Mouse (Mus musculus) small intestine, adult 2 months (tissue): Measurements from ENCODE around the gene Ankrd65.

ENCODE experiments used
- CTCF ChIP-seq: fragments of 200-500 bp; IDR thresholded peaks from 2 replicates; pipeline ENCODE4 v1.5.1; 2012; ENCODE audit warnings: low read depth, mild to moderate bottlenecking, control low read depth, inconsistent platforms, low read length, moderate library complexity, mixed read lengths; ENCODE audit not compliant: insufficient replicate concordance, insufficient read length; ENCODE audit errors: extremely low read depth
- POLR2A ChIP-seq: fragments of 200-500 bp; IDR thresholded peaks from 2 replicates; pipeline ENCODE4 v1.6.1; 2012; ENCODE audit warnings: low read depth, mild to moderate bottlenecking, control low read depth, inconsistent platforms, low read length, moderate library complexity

DNA sequence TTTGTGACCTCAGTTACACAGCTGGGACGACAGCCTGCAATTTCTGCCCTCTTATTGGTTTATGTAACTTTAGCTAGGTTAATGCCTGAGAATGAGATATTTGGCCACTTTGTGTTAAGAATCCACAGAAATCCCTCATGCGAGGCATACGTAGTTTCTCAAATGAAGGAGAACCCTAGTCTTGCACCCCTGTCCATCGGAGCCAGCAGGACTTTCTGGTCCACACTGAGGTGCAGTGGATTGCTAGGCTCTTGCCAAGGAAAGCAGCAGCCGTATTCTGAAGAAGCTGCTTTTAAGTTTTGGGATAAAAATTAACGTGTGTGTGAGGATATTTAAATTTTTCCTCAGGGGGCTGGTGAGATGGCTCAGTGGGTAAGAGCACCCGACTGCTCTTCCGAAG lies 40.4 kb downstream of the Ankrd65 start:
- TF ChIP-seq CTCF, result no peak
- no peak for TF ChIP-seq POLR2A
